Mouse (Mus musculus) lung, embryonic 14.5 days (tissue): ENCODE measurements around the gene Crybg1. TPM values are rescaled to one million over a fixed set of nuclear protein-coding genes. Genes with fewer than 3 reads are reported as not detected.

Source experiments
- ATAC-seq: fragments of 200-750 bp; cut with Nextera tagmentation; 2 replicates; pipeline ENCODE4 v1.8.0; 2017; ENCODE audit warnings: mild to moderate bottlenecking, moderate TSS enrichment, moderate library complexity; ENCODE audit not compliant: insufficient read depth
- DNase-seq: peaks from one replicate; pipeline ENCODE4 v3.0.0-alpha.2; 2015
- H3K27ac ChIP-seq: fragments of 300-500 bp; sonication (generic); 2 replicates; pipeline ENCODE4 v1.5.1; 2014; ENCODE audit warnings: low read depth, mild to moderate bottlenecking, moderate library complexity
- H3K27me3 ChIP-seq: fragments of 300-500 bp; sonication (generic); 2 replicates; pipeline ENCODE4 v1.6.1; 2014; ENCODE audit warnings: low read length, control low read depth; ENCODE audit not compliant: insufficient read depth
- H3K36me3 ChIP-seq: fragments of 300-500 bp; sonication (generic); 2 replicates; pipeline ENCODE4 v1.6.1; 2014; ENCODE audit warnings: control low read depth; ENCODE audit not compliant: insufficient read depth
- H3K4me1 ChIP-seq: fragments of 300-500 bp; sonication (generic); 2 replicates; pipeline ENCODE4 v1.6.1; 2014; ENCODE audit warnings: antibody characterized with exemption, control low read depth; ENCODE audit not compliant: insufficient read depth
- H3K4me2 ChIP-seq: fragments of 300-500 bp; sonication (generic); 2 replicates; pipeline ENCODE4 v1.6.1; 2014; ENCODE audit warnings: mild to moderate bottlenecking
- H3K4me3 ChIP-seq: fragments of 300-500 bp; sonication (generic); 2 replicates; pipeline ENCODE4 v1.5.1; 2014; ENCODE audit warnings: low read depth, low read length
- H3K9ac ChIP-seq: fragments of 300-500 bp; sonication (generic); 2 replicates; pipeline ENCODE4 v1.6.1; 2014
- H3K9me3 ChIP-seq: fragments of 300-500 bp; sonication (generic); 2 replicates; pipeline ENCODE4 v1.6.1; 2016; ENCODE audit warnings: low read depth, low read length, control low read depth
- CTCF ChIP-seq: IDR thresholded peaks from 2 replicates; pipeline ENCODE4 v1.5.1; 2016; ENCODE audit warnings: antibody characterized with exemption, low read depth
- WGBS: fragments of 180-500 bp; shearing (Covaris S2); extraction: QIAGEN DNeasy Blood & Tissue Kit; methylation state at CpG from one replicate; pipeline ENCODE4 v1.1.7; 2014; 5-methylcytosine and 5-hydroxymethylcytosine counted together
- polyA plus RNA-seq: library from polyadenylated mRNA; unstranded; fragments of >200 nt; fragmentation: Nextera tagmentation; extraction: Ambion mirVana; gene quantifications from 2 replicates; pipeline ENCODE4 v1.2.1, GENCODE M21; 2014

Gene Crybg1
- polyA plus RNA-seq, 1 experiment from 2014 or later = 0.22 TPM

GRCm38 (mm10) chr10:44094794-44095193 lies 53.9 kb downstream of the Crybg1 start:
- peaks cover 11% of the 10 kb centered on the region; the same call in 1 of the 2 replicates for H3K9me3 ChIP-seq
- no peak overlapping the region for H3K4me2 ChIP-seq
- H3K27ac ChIP-seq = no peak overlapping the region
- no peak for TF ChIP-seq CTCF
- no peaks in the 10 kb centered on the region for H3K27me3 ChIP-seq
- H3K36me3 ChIP-seq = no peaks in the 10 kb centered on the region
- H3K4me1 ChIP-seq = no peaks in the 10 kb centered on the region
- 51% methylated on average over 2 of the region's 2 CpGs for WGBS
- peak; percentile 75 for ATAC-seq
- peak; percentile 64 for DNase-seq
- H3K9ac ChIP-seq = no peak overlapping the region
- H3K4me3 ChIP-seq = no peak overlapping the region

- Histone ChIP-seq H3K9ac (no peak overlapping the region), H3K27me3 (no peaks in the 10 kb centered on the region), H3K36me3 (no peaks in the 10 kb centered on the region), H3K9me3 (peaks cover 11% of the 10 kb centered on the region; the same call in 1 of the 2 replicates), H3K4me3 (no peak overlapping the region), H3K27ac (no peak overlapping the region), H3K4me2 (no peak overlapping the region), H3K4me1 (no peaks in the 10 kb centered on the region)
- ATAC-seq = no peak
- TF ChIP-seq CTCF = no peak
- DNase-seq = no peak
- WGBS = 85% methylated on average over 2 of the region's 2 CpGs
Measured at GRCm38 (mm10) chr10:44091757-44092156, 56.9 kb downstream of the Crybg1 start.

- Histone ChIP-seq H3K9ac (no peak overlapping the region), H3K27me3 (no peaks in the 10 kb centered on the region), H3K36me3 (no peaks in the 10 kb centered on the region), H3K4me2 (no peak overlapping the region), H3K4me3 (no peak overlapping the region), H3K27ac (no peak overlapping the region), H3K9me3 (no peaks in the 10 kb centered on the region), H3K4me1 (no peaks in the 10 kb centered on the region)
- no peak for ATAC-seq
- TF ChIP-seq CTCF = no peak
- WGBS = 57% methylated on average over 6 of the region's 6 CpGs
- DNase-seq = no peak
Measured at GRCm38 (mm10) chr10:44080351-44080750, 68.3 kb downstream of the Crybg1 start.

GRCm38 (mm10) chr10:44078799-44079521 lies 69.7 kb downstream of the Crybg1 start:
- Histone ChIP-seq H3K27ac (no peak overlapping the region), H3K4me1 (no peaks in the 10 kb centered on the region), H3K4me3 (no peak overlapping the region), H3K9me3 (no peaks in the 10 kb centered on the region), H3K4me2 (no peak overlapping the region), H3K36me3 (no peaks in the 10 kb centered on the region), H3K9ac (no peak overlapping the region), H3K27me3 (no peaks in the 10 kb centered on the region)
- DNase-seq = no peak
- ATAC-seq = no peak
- WGBS = 45% methylated on average over 6 of the region's 6 CpGs
- TF ChIP-seq CTCF = no peak

GRCm38 (mm10) chr10:44071095-44071494 lies 77.6 kb downstream of the Crybg1 start:
- Histone ChIP-seq H3K9ac (no peak overlapping the region), H3K27me3 (no peaks in the 10 kb centered on the region), H3K4me3 (no peak overlapping the region), H3K4me1 (no peaks in the 10 kb centered on the region), H3K9me3 (no peaks in the 10 kb centered on the region), H3K36me3 (no peaks in the 10 kb centered on the region), H3K4me2 (no peak overlapping the region), H3K27ac (no peak overlapping the region)
- 6% methylated on average over 4 of the region's 4 CpGs for WGBS
- DNase-seq (peak; percentile 86), ATAC-seq (peak; percentile 66)
- peak; percentile 68 for TF ChIP-seq CTCF

- Histone ChIP-seq H3K4me2 (no peak overlapping the region), H3K9ac (no peak overlapping the region), H3K27ac (no peak overlapping the region), H3K27me3 (no peaks in the 10 kb centered on the region), H3K36me3 (no peaks in the 10 kb centered on the region), H3K9me3 (no peaks in the 10 kb centered on the region), H3K4me1 (no peaks in the 10 kb centered on the region), H3K4me3 (no peak overlapping the region)
- DNase-seq (no peak), ATAC-seq (no peak)
- WGBS = 56% methylated on average over 7 of the region's 7 CpGs
- no peak for TF ChIP-seq CTCF
Measured at GRCm38 (mm10) chr10:44069131-44069530, 79.5 kb downstream of the Crybg1 start.

GRCm38 (mm10) chr10:44065848-44066360 lies 82.7 kb downstream of the Crybg1 start:
- Histone ChIP-seq H3K27ac (no peak overlapping the region), H3K9ac (no peak overlapping the region), H3K36me3 (no peaks in the 10 kb centered on the region), H3K4me3 (no peak overlapping the region), H3K4me1 (no peaks in the 10 kb centered on the region), H3K4me2 (no peak overlapping the region), H3K9me3 (no peaks in the 10 kb centered on the region), H3K27me3 (no peaks in the 10 kb centered on the region)
- TF ChIP-seq CTCF = no peak
- 79% methylated on average over 6 of the region's 6 CpGs for WGBS
- ATAC-seq (no peak), DNase-seq (no peak)
